Mouse (Mus musculus) MEL (cell line): ENCODE results near the gene Cat. TPM values are rescaled to one million over a fixed set of nuclear protein-coding genes. Genes with fewer than 3 reads are reported as not detected.

Experiments used
- DNase-seq: peaks from one replicate; pipeline ENCODE4 v3.0.0; 2011; ENCODE audit warnings: low read depth, low spot score
- H3K27ac ChIP-seq: 2 replicates; pipeline ENCODE4 v1.5.1; 2012; ENCODE audit warnings: low read depth, mild to moderate bottlenecking, control low read depth, low read length, moderate library complexity; ENCODE audit not compliant: control insufficient read depth
- H3K27me3 ChIP-seq, 2 experiments: fragments of 150-350 bp in 1 of 2; sonication (generic) in 1 of 2; 2 replicates each; pipeline ENCODE4 v1.6.1; 2012; ENCODE audit warnings: low read length in 2 of 2, mild to moderate bottlenecking in 2 of 2, improper control_type of control experiment in 1 of 2, moderate library complexity in 1 of 2; ENCODE audit not compliant: insufficient read depth in 2 of 2, control insufficient read depth in 1 of 2
- H3K36me3 ChIP-seq, 2 experiments: 2 replicates each; pipeline ENCODE4 v1.6.1; 2012 to 2014; ENCODE audit warnings: low read length in 2 of 2, improper control_type of control experiment in 1 of 2, inconsistent platforms in 1 of 2, mild to moderate bottlenecking in 1 of 2; ENCODE audit not compliant: insufficient read depth in 2 of 2, control insufficient read depth in 1 of 2
- H3K4me1 ChIP-seq, 2 experiments: fragments of 150-350 bp in 1 of 2; sonication (generic) in 1 of 2; 2 replicates each; pipeline ENCODE4 v1.6.1; 2012; ENCODE audit warnings: low read length in 2 of 2, improper control_type of control experiment in 1 of 2, mild to moderate bottlenecking in 1 of 2; ENCODE audit not compliant: insufficient read depth in 2 of 2, control insufficient read depth in 1 of 2
- H3K4me3 ChIP-seq, 2 experiments: fragments of 150-350 bp in 1 of 2; sonication (generic) in 1 of 2; 2 replicates each; pipeline ENCODE4 v1.5.1; 2012; ENCODE audit warnings: low read depth in 2 of 2, low read length in 2 of 2, mild to moderate bottlenecking in 2 of 2, moderate library complexity in 2 of 2, control low read depth in 1 of 2, improper control_type of control experiment in 1 of 2; ENCODE audit not compliant: control insufficient read depth in 1 of 2, insufficient read depth in 1 of 2
- H3K79me2 ChIP-seq: 2 replicates; pipeline ENCODE4 v1.6.1; 2012; ENCODE audit warnings: mild to moderate bottlenecking, low read length, moderate library complexity; ENCODE audit not compliant: control insufficient read depth, poor library complexity, insufficient read depth
- H3K9ac ChIP-seq: 2 replicates; pipeline ENCODE4 v1.6.1; 2012; ENCODE audit warnings: low read depth, mild to moderate bottlenecking, control low read depth, low read length, moderate library complexity; ENCODE audit not compliant: control insufficient read depth, poor library complexity, severe bottlenecking
- H3K9me3 ChIP-seq: fragments of 150-350 bp; sonication (generic); replicated peaks from 2 replicates; pipeline ENCODE4 v1.6.1; 2012; ENCODE audit warnings: mild to moderate bottlenecking, low read length, improper control_type of control experiment, moderate library complexity; ENCODE audit not compliant: insufficient read depth
- BHLHE40 ChIP-seq: IDR thresholded peaks from 2 replicates; pipeline ENCODE4 v1.6.1; 2012; ENCODE audit warnings: low read depth, mild to moderate bottlenecking, inconsistent platforms, low read length, improper control_type of control experiment, borderline replicate concordance
- CHD1 ChIP-seq: IDR thresholded peaks from 2 replicates; pipeline ENCODE4 v1.6.1; 2012; ENCODE audit warnings: low read depth, mild to moderate bottlenecking, inconsistent platforms, low read length, improper control_type of control experiment
- CHD2 ChIP-seq: IDR thresholded peaks from 2 replicates; pipeline ENCODE4 v1.6.1; 2011; ENCODE audit warnings: low read length, improper control_type of control experiment
- E2F4 ChIP-seq: IDR thresholded peaks from 2 replicates; pipeline ENCODE4 v1.6.1; 2011; ENCODE audit warnings: low read depth, low read length, improper control_type of control experiment, borderline replicate concordance
- GATA1 ChIP-seq: IDR thresholded peaks from 2 replicates; pipeline ENCODE4 v1.6.1; 2011; ENCODE audit warnings: low read depth, low read length, improper control_type of control experiment
- KAT2A ChIP-seq: conservative IDR thresholded peaks from 2 replicates; pipeline ENCODE4 v1.6.1; 2012; ENCODE audit warnings: low read depth, low read length, improper control_type of control experiment, inconsistent platforms
- MAFK ChIP-seq: IDR thresholded peaks from 2 replicates; pipeline ENCODE4 v1.6.1; 2011; ENCODE audit warnings: low read depth, mild to moderate bottlenecking, low read length, improper control_type of control experiment, borderline replicate concordance
- MAX ChIP-seq: IDR thresholded peaks from 2 replicates; pipeline ENCODE4 v1.6.1; 2011; ENCODE audit warnings: low read length, improper control_type of control experiment
- MEF2A ChIP-seq: IDR thresholded peaks from 2 replicates; pipeline ENCODE4 v1.6.1; 2014; ENCODE audit warnings: low read depth, mild to moderate bottlenecking, inconsistent platforms, low read length, improper control_type of control experiment; ENCODE audit not compliant: poor library complexity, insufficient replicate concordance, severe bottlenecking; ENCODE audit errors: extremely low read depth
- MXI1 ChIP-seq: IDR thresholded peaks from 2 replicates; pipeline ENCODE4 v1.6.1; 2011; ENCODE audit warnings: mild to moderate bottlenecking, low read depth, low read length, improper control_type of control experiment
- NELFE ChIP-seq: IDR thresholded peaks from 2 replicates; pipeline ENCODE4 v1.6.1; 2011; ENCODE audit warnings: low read depth, low read length, improper control_type of control experiment
- POLR2A ChIP-seq, 2 experiments: IDR thresholded peaks; 2 replicates each; pipeline ENCODE4 v1.6.1; 2011 to 2012; ENCODE audit warnings: low read length in 2 of 2, mild to moderate bottlenecking in 2 of 2, control low read depth in 1 of 2, improper control_type of control experiment in 1 of 2, low read depth in 1 of 2, moderate library complexity in 1 of 2; ENCODE audit not compliant: control insufficient read depth in 1 of 2, insufficient read depth in 1 of 2, poor library complexity in 1 of 2
- TAL1 ChIP-seq: IDR thresholded peaks from 2 replicates; pipeline ENCODE4 v1.6.1; 2012; ENCODE audit warnings: mild to moderate bottlenecking, inconsistent platforms, low read length, moderate library complexity, mixed read lengths
- TBP ChIP-seq: IDR thresholded peaks from 2 replicates; pipeline ENCODE4 v1.8.0; 2011; ENCODE audit warnings: low read depth, low read length, improper control_type of control experiment
- TCF12 ChIP-seq: IDR thresholded peaks from 2 replicates; pipeline ENCODE4 v1.6.1; 2014; ENCODE audit warnings: low read depth, mild to moderate bottlenecking, inconsistent platforms, low read length, improper control_type of control experiment, moderate library complexity
- ZKSCAN1 ChIP-seq: IDR thresholded peaks from 2 replicates; pipeline ENCODE4 v1.6.1; 2012; ENCODE audit warnings: low read depth, mild to moderate bottlenecking, inconsistent platforms, low read length, improper control_type of control experiment, moderate library complexity
- ZMIZ1 ChIP-seq: IDR thresholded peaks from 2 replicates; pipeline ENCODE4 v1.6.1; 2012; ENCODE audit warnings: low read depth, mild to moderate bottlenecking, inconsistent platforms, low read length, improper control_type of control experiment, moderate library complexity
- polyA plus RNA-seq, 2 experiments: library from polyadenylated mRNA; stranded (reverse) in 1 of 2; unstranded in 1 of 2; fragments of >175 nt in 1 of 2; fragments of >200 nt in 1 of 2; gene quantifications; 2 replicates each; pipeline versions ENCODE4 v1.2.1 to v1.2.4; 2012; ENCODE audit warnings: low replicate concordance in 2 of 2, low read depth in 1 of 2; ENCODE audit not compliant: insufficient read length in 2 of 2, insufficient read depth in 1 of 2, missing spikeins in 1 of 2
- total RNA-seq: library from RNA; depleted of rRNA; stranded (reverse); fragments of 300-350 nt; gene quantifications from 2 replicates; pipeline ENCODE4 v1.2.3, GENCODE M21; 2012

Gene Cat
- total and polyA plus RNA-seq, 3 experiments, result 36.4 to 82.0 (median 74.3) TPM

GRCm38 (mm10) chr2:103483289-103483985, 1.5 kb downstream of the Cat start (continued):
- TF ChIP-seq TBP (0 out of 2 replicates have a peak, but pooled peaks have one; percentile 25), ZKSCAN1 (no peak), KAT2A (no peak; the same call in 1 of the 2 replicates), MAFK (no peak), CHD2 (no peak), CHD1 (no peak), NELFE (no peak), GATA1 (peak; percentile 91), TCF12 (peak; percentile 76), POLR2A (IDR thresholded peaks at IDR 0.05; ENCODE audit: control insufficient read depth in 1 of 2, insufficient read depth in 1 of 2, low read depth in 1 of 2, low read length in 2 of 2, poor library complexity in 1 of 2) (no peak), E2F4 (no peak), MXI1 (peak; percentile 66), MEF2A (no peak), TAL1 (peak; percentile 76)

GRCm38 (mm10) chr2:103481314-103482231, 3.4 kb downstream of the Cat start:
- H3K4me3 ChIP-seq, result no peak overlapping the region
- H3K27ac ChIP-seq, result peak overlapping the region; percentile 34; the same call in 1 of the 2 replicates
- H3K9me3 ChIP-seq, result no peaks in the 10 kb centered on the region
- no peak overlapping the region for H3K9ac ChIP-seq
- H3K79me2 ChIP-seq, result peaks cover 45% of the 10 kb centered on the region
- no peak for DNase-seq
- H3K4me1 ChIP-seq, result peaks cover 35 to 38% of the 10 kb centered on the region in 2 experiments
- TF ChIP-seq MXI1, result 0 out of 2 replicates have a peak, but pooled peaks have one; percentile 19
- TF ChIP-seq ZMIZ1, result no peak
- no peak for TF ChIP-seq BHLHE40
- TF ChIP-seq MAX, result peak; percentile 14; the same call in 1 of the 2 replicates
- peaks cover 10 to 32% of the 10 kb centered on the region in 2 experiments for H3K36me3 ChIP-seq
- H3K27me3 ChIP-seq, result no peaks in the 10 kb centered on the region
